Mouse (Mus musculus): Measurements from ENCODE around the gene Snapc3.

Snapc3 gene

DNA sequence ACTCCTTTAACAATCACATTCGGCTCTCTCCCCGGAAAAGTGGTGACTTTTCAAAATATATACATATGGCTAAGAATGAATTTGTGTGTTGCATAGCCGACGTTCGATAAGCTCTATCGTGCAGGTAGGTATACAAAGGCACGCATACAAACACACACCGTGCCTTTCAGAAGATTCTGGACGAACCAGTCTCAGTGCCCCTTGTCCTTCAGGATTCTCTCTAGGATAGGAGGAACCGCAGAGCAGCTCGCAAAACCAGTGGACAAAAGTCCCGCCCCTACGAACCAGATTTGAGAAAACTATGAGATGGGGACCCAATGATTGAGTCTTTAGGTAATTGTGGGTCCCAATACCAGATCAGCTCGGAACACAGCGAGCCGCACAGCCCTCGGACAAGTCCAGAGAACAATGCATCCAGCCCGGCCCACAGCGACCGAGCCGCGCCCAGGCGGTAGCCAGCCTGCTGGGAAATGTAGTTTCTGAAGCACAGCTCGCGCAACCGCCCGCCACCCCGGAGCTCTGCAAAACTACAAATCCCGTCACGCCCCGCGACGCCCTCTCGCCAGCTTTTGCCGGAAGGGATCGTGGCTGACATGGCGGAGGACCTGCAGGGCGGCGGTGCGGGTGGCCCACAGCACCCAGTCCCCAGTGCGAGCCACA, at the start of gene Snapc3:
Gene Snapc3, plus strand, starts transcription at position 565 of the 660 bp plus-strand sequence.
- peak; percentile 97 for DNase-seq

- no peak for DNase-seq
These were observed 44.1 kb upstream of the Snapc3 start for GRCm38 (mm10) chr4:83373381-83373780.

GRCm38 (mm10) chr4:83375650-83376049, 41.9 kb upstream of the Snapc3 start:
- no peak for DNase-seq

- DNase-seq: no peak
These were observed 41.0 kb upstream of the Snapc3 start for GRCm38 (mm10) chr4:83376461-83377015.

GRCm38 (mm10) chr4:83379036-83379435, 38.5 kb upstream of the Snapc3 start:
- no peak for DNase-seq

- DNase-seq: no peak
These were observed 37.8 kb upstream of the Snapc3 start for GRCm38 (mm10) chr4:83379746-83380145.

DNA sequence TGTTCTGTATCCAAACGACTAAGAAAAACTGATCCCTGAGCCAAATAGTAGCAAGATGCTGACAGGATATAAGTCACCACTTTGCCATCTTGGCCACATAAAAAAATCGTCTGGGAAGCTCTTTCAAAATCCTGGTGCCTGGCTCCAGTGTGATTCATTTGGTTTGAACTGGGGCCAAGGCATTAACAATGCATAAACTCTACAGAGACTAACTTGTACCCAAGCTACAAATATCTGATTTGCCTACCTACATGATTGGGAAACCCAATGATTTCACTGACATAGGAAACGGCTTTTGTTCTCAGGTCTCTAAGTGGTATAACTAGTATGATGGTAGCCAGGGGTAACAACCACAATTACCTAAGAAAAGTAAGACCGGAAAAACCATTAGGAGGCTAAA, 37.3 kb upstream of the Snapc3 start:
- no peak for DNase-seq

GRCm38 (mm10) chr4:83383899-83384490, 33.5 kb upstream of the Snapc3 start:
- DNase-seq: peak in 1 of 2 experiments; percentile 37

DNA sequence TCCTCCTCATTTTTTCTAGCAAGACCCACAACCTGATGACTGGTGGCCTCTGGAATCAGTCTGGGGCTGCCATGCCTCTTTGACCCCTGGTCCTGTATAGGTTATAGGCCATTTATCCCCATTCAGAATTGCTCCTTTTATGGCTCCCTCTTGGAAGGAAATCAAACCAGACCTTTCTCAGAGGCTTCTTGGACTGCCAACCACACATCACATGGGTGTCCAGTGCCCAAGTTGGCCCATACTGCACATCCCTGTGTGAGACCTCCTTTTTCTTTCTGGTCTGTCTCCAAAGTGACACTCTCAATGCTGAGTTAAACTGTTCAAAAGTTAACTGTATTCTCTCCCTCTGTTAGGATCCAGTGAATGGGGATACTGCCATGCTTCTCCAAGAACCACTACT, 32.4 kb upstream of the Snapc3 start:
- no peak for DNase-seq

DNA sequence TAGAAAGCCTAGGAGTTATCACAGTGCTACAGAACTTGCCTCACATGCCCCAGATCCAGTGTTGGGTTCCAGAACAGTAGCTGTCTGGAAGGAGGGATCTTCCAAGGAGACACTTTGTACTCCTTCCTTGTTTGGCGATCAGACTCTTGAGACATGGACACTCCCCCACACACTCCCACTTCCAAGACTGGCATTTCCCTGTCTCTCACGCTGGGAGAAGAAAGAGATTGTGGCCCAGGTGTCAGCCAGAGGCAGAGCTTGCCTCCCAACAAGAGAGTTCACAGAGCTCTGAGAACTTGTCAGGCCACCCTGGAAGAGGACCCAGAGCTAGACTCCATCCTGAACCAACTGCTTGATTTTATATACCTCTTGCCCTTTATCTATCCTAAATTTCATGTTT, 27.0 kb upstream of the Snapc3 start:
- DNase-seq: no peak

DNA sequence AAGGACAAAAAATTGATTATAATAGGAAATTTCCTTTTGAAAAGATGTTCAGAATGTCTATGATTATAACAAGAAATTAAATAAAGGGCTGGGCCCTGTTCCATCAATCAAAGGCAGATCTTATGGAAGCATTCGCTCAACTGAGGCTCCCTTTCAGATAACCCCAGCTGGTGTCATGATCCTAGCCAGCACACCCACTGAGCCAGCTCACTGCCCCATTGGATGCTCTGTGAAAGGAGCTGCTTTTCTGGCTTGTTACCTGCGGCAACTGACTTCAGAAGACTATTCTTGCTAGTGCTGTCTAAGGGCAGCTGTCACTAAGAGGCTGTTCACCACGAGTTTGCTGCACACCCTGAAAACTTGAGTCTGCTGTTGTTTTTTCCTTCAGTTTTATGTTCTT, 25.6 kb upstream of the Snapc3 start:
- DNase-seq: no peak

DNA sequence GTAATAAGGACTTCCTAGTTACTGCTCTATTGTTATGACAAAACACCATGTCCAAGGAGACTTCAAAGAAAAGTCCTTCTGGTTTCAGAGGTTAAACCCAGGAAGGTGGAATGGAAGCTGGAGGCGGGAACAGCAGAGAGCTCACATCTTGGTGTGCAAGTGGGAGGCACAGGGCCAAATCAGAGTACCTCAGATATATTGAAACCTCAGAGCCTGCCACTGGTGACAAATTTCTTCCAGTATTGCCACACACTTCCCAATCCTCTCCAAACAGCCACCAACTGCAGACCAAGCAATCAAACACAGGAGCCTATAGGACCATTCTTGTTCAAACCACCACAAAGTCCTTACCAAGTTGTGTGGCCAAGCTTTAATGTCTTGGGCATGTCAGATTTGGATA, 23.8 kb upstream of the Snapc3 start:
- DNase-seq: no peak

DNA sequence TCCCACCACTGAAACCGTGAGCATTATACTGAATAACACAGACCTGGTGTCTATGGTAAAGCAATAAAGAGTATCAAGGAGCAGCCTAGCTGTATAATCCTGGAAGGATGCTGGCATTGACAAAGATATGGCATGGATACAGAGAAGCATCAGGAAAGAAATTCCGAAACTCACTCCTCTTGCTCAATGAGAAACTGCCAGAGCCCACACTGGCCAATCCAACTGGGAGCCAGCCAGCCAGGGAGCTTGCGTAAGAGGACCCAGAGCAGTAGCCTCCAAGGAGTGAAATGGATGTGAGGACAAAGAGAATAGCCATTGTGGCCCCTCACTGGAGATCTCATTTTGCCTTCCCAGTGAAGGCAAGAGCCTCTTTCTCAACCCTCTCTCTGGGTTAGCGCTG, 21.2 kb upstream of the Snapc3 start:
- DNase-seq: peak; percentile 23 to 66

DNA sequence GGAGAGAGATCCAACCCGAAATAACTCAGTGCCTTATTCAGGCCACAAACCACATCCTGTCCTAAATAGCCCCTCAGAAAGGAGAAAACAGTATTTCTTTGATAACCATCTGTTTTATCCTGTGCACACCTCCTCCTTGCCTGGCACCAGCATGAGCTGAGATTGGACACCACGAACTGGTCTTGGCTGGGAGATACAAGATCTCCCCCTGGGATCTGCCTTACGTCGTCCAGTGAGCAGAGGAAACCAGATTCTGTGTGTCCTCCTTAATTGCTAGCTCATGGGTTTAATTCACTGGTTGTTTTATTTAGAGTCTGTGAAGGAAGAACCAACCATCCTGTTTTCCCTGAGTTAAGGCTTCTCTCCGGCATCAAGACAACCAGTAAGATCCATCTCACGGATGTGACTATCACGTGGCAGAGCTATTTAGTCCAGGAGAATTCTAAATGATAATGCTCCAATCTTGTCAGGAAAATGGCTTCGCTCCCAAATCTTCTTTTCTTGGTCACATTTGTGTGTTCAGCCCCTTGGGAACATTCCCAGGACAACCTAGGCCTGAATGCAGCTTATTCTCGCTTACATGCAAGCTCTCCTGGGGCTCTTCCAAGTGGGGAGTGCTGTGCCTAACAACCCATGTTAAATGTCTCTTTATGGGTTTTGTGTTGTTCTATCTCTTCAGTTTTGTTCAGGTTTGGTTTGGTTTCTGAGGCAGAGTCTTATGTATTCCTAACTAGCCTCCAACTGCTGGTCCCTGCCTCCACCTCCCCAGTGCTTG, 20.3 kb upstream of the Snapc3 start:
- no peak for DNase-seq

DNA sequence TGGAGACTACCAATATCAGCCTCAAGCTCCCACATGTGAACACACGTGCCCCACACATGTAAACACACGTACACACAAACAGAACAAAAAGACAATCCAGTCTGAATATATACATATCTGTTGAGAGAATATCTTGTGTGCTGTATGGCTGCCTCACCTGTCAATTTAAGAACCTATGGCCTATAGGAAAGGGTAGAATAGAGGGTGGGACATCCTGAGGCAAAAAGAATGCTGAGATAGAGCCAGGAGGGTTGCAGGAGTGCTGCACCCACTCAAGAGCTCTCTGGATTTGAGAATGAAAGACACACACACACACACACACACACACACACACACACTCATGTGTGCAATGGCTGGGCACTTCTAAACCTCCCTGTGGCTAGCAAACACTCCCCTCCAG, 19.0 kb upstream of the Snapc3 start:
- DNase-seq: no peak

DNA sequence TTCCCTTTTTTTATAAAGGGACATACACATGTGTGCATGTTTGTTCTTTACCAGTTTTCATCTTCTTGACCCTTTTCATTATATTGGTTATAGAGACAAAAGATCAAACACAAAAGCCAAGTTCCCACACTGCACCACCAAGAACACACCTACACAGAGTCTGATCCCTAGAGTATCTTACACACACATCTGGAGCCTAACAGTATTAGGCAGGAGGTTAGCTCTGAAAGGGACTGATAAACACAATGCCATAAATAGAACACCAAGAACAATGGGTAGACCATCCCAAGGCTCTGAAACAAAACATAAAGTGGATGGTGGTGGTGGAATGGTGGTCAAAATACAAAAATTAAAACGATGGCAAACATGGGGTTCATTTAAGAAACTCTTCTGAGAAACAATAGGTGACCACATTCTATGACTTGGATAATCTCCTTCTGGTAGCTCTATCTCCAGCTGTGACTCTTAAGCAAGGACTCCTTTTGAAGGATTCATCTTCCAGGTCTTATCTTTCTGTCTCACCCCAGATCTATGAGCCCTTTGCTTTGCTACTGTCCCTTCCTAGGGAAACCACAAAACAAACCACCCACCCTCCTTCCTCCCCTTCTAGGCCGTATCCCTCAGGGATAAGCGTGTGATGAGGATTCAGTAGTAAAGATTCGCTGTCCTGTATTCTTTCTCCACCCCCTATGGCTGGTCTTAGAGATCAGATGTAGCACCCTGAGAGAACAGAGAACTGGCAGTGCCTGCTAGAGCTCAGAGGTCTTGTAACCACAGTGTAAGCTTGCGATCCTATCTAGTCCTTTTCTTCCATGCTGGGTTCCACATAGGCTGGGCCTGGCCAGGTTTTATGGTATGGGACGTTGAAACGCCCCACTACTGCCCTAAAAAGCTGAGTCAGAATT, 16.6 kb upstream of the Snapc3 start:
- no peak for DNase-seq

DNA sequence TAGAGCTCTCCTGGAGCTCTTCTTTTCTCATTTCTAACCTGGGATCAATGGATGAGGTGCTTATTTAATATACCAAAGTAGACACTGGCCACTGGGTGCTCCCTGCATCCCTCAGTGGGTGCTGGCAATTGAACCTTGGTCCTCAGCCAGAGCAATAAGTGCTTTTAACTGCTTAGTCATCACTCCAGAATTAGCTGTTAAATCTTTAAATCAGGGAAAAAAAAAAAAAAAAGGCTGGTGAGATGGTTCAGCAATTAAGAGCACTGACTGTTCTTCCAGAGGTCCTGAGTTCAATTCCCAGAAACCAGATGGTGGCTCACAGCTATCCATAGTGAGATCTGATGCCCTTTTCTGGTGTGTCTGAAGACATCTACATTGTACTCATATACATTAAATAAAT, 15.8 kb upstream of the Snapc3 start:
- no peak for DNase-seq

GRCm38 (mm10) chr4:83407688-83408087, 9.8 kb upstream of the Snapc3 start:
- peak in 1 of 2 experiments; percentile 20 for DNase-seq

DNA sequence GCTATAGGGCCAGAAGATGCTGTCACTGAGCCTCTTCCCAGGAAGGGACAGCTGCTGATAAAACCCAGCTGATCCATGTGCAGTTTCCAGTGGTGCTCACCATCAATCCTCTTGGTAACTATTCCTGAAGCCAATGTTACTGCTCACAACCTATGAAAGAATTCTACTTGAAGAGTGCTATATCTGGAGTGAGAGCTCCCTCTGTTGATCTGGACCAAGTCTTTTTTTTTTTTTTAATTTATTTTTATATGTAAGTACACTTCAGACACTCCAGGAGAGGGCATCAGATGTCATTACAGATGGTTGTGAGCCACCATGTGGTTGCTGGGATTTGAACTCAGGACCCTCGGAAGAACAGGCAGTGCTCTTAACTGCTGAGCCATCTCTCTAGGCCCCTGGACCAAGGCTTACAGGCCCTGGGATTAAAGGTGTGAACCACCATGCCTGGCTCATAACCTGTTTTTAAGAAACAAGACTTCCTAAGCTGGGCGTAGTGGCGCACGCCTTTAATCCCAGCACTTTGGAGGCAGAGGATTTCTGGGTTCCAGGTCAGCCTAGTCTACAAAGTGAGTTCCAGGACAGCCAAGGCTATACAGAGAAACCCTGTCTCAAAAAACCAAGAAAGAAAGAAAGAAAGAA, 7.5 kb upstream of the Snapc3 start:
- DNase-seq: no peak

- no peak for DNase-seq
These were observed 5.5 kb upstream of the Snapc3 start for GRCm38 (mm10) chr4:83412060-83412459.

DNA sequence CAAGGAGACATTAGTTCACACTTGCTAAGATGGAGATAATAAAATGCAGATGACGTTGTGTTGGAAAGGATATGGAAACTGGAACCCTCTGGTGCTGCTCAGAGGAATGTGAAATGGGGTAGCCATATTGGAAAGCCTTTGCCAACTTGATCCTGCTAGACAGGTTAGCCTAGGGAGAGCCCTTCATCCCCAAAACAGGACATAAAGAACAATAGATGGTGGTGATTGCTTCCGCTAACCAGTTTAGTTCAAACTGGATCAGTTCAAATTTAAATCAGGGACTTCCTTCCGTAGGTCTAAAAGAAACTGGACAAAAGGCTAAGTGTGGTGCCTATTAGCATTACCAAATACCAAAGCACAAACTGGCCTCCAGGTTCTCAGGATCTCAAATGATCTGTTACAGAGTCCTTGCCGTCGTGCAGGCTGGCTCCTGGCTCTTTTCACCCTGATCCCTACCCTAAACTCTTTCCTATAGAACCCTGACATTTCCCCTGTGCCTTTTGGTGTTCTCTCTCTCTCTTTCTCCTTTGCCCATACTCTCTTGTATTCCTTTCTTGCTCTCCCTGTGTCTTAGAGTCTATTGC, 3.2 kb upstream of the Snapc3 start:
- no peak for DNase-seq

DNA sequence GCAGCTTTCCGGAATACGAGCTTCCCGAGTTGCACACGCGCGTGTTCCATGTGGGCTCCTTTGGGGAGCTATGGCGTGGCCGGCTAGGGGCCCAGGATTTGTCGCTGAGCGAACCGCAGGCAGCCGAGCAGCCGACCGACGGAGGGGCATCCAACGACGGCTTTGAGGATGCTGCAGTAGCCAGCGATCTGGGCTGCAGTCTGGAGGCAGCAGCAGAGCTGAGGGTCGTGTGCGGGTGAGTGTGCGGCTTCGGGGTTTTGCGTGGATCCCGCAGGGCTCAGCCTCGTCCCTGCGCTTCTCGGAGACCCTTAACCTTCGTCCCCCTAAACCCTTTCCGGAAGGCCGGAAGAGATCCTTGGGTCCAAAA, 279 bp downstream of the Snapc3 start:
- no peak for DNase-seq
